Mouse (Mus musculus): ENCODE data around the gene Lrrc51.

DNA sequence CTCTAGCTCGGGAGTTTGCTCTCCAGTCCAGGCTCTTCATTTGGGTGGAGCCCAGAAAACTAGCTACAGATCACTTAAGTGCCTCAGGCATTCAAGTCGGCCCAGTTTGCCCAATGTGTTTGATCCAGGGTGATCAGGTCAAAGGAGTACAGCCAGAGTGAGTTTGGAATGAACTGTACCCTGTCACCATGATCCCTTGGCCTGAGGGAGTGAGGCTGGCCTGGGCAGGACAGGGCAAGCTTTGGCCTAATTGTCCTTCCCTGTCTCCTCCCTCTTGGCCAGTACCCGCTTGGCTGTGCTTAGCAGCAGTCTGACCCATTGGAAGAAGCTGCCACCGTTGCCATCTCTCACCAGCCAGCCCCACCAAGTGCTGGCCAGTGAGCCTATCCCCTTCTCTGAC is 23.6 kb downstream of the Lrrc51 start:
- no peak for TF ChIP-seq CTCF (IDR thresholded peaks at IDR 0.05; ENCODE audit: extremely low read depth, insufficient read length, insufficient replicate concordance, low read depth, low read length)
- TF ChIP-seq POLR2A (IDR thresholded peaks at IDR 0.05; ENCODE audit: low read depth, low read length): no peak
